Mouse (Mus musculus): Measurements from ENCODE around the gene Ptrh2. TPM values are rescaled to one million over a fixed set of nuclear protein-coding genes. Genes with fewer than 3 reads are reported as not detected.
A peak's percentile ranks its signal among the peaks of the same experiment; 100 is the strongest.
"Not testable (repeated sequence)": the region's sequence is repeated elsewhere in the genome, so short reads cannot be mapped to it uniquely, and the experiment has no call there.

Gene Ptrh2
- total RNA-seq, 2 experiments from 2014 or later: 8.3 to 8.5 TPM

- no peak for DNase-seq (ENCODE audit: low spot score in 2 of 2)
- intact Hi-C loops (cut with DNase I): loop anchor here (5.0 kb wide), 1 partner anchor 69 kb away; no protein-coding TSS in a partner anchor
These were observed 34.6 kb downstream of the Ptrh2 start for GRCm38 (mm10) chr11:86718369-86718768.

GRCm38 (mm10) chr11:86719390-86719789, 35.6 kb downstream of the Ptrh2 start:
- intact Hi-C loops (cut with DNase I): loop anchor here (5.0 kb wide), 1 partner anchor 68 kb away; no protein-coding TSS in a partner anchor
- no peak for DNase-seq (ENCODE audit: low spot score in 2 of 2)

DNA sequence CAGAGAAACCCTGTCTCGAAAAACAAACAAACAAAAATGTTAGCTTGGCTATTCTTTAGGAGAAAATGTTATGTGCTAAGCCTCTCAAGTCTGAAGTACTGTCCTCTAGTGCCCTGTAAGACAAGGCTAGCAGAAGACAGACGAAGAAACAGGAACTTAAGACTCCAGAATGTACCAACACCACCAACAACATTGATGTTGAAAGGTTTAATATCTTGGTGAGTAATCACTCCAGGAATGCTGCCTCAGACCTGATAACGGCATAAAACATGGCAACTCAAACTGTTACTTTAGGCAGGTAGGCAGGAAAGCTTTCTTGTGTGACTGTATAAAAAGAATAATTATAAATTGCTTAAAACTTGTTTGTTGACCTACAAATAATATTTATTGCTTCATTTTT, 40.2 kb downstream of the Ptrh2 start:
- intact Hi-C loops (cut with DNase I): no loop called here
- no peak for DNase-seq (ENCODE audit: low spot score in 2 of 2)

GRCm38 (mm10) chr11:86724982-86725381, 41.2 kb downstream of the Ptrh2 start:
- no peak for DNase-seq (ENCODE audit: low spot score in 2 of 2)
- intact Hi-C loops (cut with DNase I): no loop called here

DNA sequence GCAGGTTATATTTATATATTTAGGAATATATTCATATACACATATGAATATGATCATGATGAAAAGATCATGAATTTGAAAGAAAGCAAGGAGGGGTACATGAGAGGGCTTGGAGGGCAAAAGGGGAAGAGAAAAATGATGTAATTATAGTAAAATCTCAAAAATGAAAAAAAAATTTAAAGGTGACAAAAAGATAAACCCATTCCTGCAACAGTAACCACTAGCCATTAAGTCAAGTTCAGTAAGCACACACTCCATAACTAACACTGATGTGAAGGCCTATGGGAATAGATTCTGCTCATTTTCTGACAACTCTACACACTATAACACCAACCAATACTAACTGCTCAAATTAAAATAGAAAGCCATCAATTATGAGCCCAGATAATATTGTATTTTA, 41.8 kb downstream of the Ptrh2 start:
- no peak for DNase-seq (ENCODE audit: low spot score in 2 of 2)
- intact Hi-C loops (cut with DNase I): no loop called here

DNA sequence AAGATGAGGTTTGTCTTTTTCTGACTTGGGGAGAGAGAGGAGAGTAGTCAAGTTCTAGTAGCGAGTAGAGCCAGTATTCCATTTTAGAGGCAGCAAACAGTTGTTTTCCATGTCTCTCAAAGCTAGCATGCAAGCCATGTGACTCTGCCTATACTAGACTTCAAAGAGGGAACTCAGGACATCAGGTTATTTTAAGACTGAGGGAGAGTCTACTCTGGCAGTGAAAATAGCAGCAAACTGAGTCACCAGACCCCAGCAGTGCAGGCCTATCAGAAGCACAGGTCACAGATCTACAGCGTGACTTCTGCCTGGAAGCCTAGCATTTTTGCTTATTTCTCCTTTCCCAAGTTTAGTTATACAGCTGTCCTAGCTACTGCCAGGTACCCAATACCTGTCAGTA, 47.7 kb downstream of the Ptrh2 start:
- peak; percentile 24 to 60 for DNase-seq (ENCODE audit: low spot score in 2 of 2)
- intact Hi-C loops (cut with DNase I): no loop called here

DNA sequence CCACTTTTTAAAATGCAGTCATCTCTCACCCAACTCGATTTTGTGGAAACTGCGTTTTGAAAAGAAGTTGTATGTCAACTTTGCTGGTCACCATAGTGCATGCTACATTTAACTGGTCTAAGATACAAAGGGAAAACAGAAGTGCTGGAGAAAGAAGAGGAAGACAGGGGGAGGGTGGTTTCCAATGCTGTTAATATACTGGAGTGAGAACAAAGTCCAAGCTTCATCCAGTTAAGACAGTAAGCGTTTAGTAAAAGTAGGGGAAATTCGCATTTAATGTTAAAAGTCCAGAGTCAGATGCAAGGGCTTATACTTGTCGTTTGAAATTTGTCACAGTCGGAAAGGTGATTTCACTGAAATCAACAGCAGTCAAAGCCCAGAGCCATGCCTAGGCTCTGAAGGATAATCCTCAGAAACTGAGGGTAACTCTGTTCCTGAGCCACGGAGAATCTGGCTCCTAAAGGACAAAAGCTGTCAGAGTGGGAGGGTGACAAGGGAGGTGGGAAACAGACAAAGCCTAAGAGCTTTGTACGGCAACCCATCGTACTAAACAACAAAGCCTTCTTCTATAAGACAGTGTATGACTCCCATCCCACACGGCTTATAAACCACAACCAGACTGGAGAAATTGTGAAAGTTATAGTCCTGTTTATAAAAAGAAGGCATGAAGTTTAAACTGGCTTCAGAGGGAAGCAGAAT, 50.6 kb downstream of the Ptrh2 start:
- peak in 1 of 2 experiments; percentile 27 for DNase-seq (ENCODE audit: low spot score in 2 of 2)
- intact Hi-C loops (cut with DNase I): no loop called here

- intact Hi-C loops (cut with DNase I): no loop called here
These were observed 51.2 kb downstream of the Ptrh2 start for GRCm38 (mm10) chr11:86734993-86735392.

DNA sequence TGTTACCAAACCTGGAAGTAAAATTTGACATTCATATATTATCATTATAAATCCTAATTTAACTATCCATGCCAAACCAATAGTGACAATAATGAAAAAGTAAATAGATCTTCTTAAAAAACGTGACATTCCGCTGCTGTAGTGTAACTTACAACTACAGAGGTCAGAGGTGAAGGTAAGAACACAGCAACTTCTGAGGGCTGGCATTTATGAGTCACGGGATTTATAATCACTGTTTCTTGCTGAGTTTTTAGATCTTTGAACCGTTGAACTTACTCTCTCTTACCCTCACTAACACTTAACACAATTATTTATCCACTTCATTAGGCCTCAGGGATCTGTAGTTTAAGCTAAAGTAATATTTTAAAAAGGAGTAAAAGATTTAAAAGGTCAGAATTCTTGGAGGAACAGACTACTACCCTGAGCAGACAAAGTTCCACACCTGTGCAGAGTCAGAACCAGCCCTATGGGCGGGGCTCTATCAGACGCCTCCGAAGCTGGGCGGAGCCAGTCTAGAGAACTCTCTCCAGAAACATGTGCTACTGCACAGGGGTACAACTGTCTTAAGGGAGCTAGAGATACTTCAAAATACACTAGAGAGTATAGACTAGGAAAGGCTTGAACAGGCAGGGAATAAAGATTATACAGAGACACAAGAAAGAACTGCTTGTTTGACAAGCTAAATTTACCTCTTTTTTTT, 53.7 kb downstream of the Ptrh2 start:
- intact Hi-C loops (cut with DNase I): no loop called here
- no peak for DNase-seq (ENCODE audit: low spot score in 2 of 2)

More at GRCm38 (mm10) chr11:86734993-86735392, 51.2 kb downstream of the Ptrh2 start:
- DNase-seq (ENCODE audit: low spot score in 2 of 2): no peak

- intact Hi-C loops (cut with DNase I); DNase-seq (ENCODE audit: low spot score in 2 of 2): not testable (repeated sequence)
These were observed 54.5 kb downstream of the Ptrh2 start for GRCm38 (mm10) chr11:86738308-86738707.

- intact Hi-C loops (cut with DNase I): no loop called here
- DNase-seq (ENCODE audit: low spot score in 2 of 2): no peak
These were observed 55.2 kb downstream of the Ptrh2 start for GRCm38 (mm10) chr11:86738956-86739355.

- DNase-seq (ENCODE audit: low spot score in 2 of 2): no peak
- intact Hi-C loops (cut with DNase I): no loop called here
These were observed 55.7 kb downstream of the Ptrh2 start for GRCm38 (mm10) chr11:86739470-86739869.

GRCm38 (mm10) chr11:86741505-86741904, 57.7 kb downstream of the Ptrh2 start:
- DNase-seq (ENCODE audit: low spot score in 2 of 2): no peak
- intact Hi-C loops (cut with DNase I): no loop called here

Other genes with a start within 250 kb of the Ptrh2 start
- gene Rnft1, start 199.3 kb upstream of the Ptrh2 start, total RNA-seq (2021): 10 to 100 TPM; 29.4 to 31.4 TPM
- gene Rps6kb1, start 139.2 kb upstream of the Ptrh2 start, total RNA-seq (2021): 10 to 100 TPM; 34.1 to 38.1 TPM
- gene Tubd1, start 139.0 kb upstream of the Ptrh2 start, total RNA-seq (2021): 1 to 10 TPM; 5.3 to 6.8 TPM
- 100 to 1,000 TPM; 165 to 175 TPM for gene Vmp1, start 149 bp upstream of the Ptrh2 start, total RNA-seq (2021)
- 100 to 1,000 TPM; 525 to 539 TPM for gene Cltc, start 73.6 kb downstream of the Ptrh2 start, total RNA-seq (2021)
- 10 to 100 TPM; 18.6 to 19.5 TPM for gene Dhx40, start 123.8 kb downstream of the Ptrh2 start, total RNA-seq (2021)

All from left cerebral cortex, postnatal 25 days (tissue).